Mouse (Mus musculus): ENCODE measurements around the gene Pcbp4. TPM values are rescaled to one million over a fixed set of nuclear protein-coding genes. Genes with fewer than 3 reads are reported as not detected.

The Pcbp4 gene
- polyA plus RNA-seq, 1 experiment from 2014 or later: 32.6 TPM

DNA sequence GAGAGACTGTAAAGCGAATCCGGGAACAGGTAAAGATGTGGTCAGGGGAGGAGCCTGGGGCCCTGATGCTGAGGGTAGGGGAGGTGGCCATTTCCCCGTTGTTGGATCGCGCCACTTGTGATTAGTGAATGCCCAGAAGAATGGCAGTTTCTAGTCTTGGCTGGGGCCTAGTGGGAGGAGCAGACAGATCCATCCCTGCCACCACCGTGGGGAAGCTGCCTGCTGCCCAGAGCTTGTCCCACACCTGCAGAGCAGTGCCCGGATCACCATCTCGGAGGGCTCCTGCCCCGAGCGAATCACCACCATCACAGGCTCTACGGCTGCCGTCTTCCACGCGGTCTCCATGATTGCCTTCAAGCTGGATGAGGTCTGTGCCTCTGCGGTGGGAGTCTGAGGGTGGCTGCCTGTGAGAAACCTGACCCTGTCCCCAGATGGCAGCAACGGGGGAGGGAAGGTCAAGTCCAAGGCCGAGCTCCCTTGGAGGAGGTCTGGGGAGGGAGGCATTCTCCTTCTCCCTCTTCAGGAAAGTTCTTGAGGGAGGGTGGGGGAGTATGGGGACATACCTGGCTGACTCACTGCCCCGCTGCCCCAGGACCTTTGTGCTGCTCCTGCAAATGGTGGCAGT is 7.4 kb downstream of the Pcbp4 start:
- Histone ChIP-seq H3K9me3 (ENCODE audit: control insufficient read depth, low read length) (no peaks in the 10 kb centered on the region), H3K4me2 (ENCODE audit: low read depth, low read length) (no peak overlapping the region), H3K4me3 (ENCODE audit: low read length) (no peak overlapping the region), H3K4me1 (ENCODE audit: control insufficient read depth, insufficient read depth, low read length) (peaks cover 33% of the 10 kb centered on the region), H3K27me3 (replicated peaks; ENCODE audit: control insufficient read depth, insufficient read depth, low read length) (peaks cover 15% of the 10 kb centered on the region), H3K36me3 (ENCODE audit: control insufficient read depth, insufficient read depth, low read length) (no peaks in the 10 kb centered on the region), H3K27ac (ENCODE audit: low read length) (no peak overlapping the region), H3K9ac (ENCODE audit: low read depth, low read length) (no peak overlapping the region)
- WGBS: 79% methylated on average over 18 of the region's 18 CpGs
- no peak for ATAC-seq

DNA sequence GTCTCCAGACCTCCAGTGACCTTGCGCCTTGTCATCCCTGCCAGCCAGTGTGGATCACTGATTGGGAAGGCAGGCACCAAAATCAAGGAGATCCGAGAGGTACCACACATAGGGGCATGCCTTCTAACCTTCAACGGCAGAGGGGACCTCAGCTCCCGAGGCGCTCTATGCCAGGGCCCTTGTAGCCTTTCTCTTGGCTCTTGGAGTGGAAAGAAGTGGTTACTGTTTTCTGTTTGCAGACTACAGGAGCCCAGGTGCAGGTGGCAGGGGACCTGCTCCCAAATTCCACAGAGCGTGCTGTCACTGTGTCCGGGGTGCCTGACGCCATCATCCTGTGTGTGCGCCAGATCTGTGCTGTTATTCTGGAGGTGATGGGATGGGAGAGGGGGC is 7.9 kb downstream of the Pcbp4 start:
- H3K36me3 ChIP-seq (ENCODE audit: control insufficient read depth, insufficient read depth, low read length): no peaks in the 10 kb centered on the region
- WGBS: 89% methylated on average over 9 of the region's 9 CpGs
- peaks cover 30% of the 10 kb centered on the region for H3K4me1 ChIP-seq (ENCODE audit: control insufficient read depth, insufficient read depth, low read length)
- H3K4me3 ChIP-seq (ENCODE audit: low read length): no peak overlapping the region
- peaks cover 20% of the 10 kb centered on the region for H3K27me3 ChIP-seq (replicated peaks; ENCODE audit: control insufficient read depth, insufficient read depth, low read length)
- H3K9ac ChIP-seq (ENCODE audit: low read depth, low read length): no peak overlapping the region
- no peaks in the 10 kb centered on the region for H3K9me3 ChIP-seq (ENCODE audit: control insufficient read depth, low read length)
- H3K4me2 ChIP-seq (ENCODE audit: low read depth, low read length): no peak overlapping the region
- H3K27ac ChIP-seq (ENCODE audit: low read length): no peak overlapping the region
- no peak for ATAC-seq

DNA sequence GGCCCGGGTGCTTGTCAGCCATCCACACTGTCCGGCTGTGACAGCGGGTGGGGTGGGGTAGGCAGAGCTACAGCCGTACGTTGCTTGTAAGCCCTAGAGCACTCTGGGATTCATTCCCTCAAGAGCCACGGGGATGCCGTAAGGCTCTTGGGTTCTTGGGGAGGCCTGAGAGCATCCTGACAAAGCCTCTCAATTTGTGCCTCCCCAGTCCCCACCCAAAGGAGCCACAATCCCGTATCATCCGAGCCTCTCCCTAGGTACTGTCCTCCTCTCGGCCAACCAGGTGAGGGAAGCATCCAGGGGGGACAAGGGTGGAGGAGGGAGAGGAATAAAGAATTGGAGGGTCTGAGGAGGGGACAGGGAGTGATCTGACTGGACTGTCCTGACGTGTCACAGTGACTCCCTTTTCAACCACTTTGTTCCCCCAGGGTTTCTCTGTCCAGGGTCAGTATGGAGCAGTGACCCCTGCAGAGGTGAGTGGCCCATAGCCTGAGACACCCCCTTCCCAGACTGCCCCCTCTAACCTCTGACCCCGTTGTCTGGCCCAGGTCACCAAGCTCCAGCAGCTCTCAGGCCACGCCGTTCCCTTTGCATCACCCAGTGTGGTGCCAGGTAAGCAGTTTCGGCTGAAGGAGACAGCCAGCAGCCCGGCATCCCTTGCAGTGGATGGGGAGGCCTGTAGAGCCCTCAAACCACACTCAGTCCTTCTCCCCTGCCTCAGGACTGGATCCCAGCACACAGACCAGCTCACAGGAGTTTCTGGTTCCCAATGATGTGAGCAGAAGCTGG is 8.7 kb downstream of the Pcbp4 start:
- no peak overlapping the region for H3K9ac ChIP-seq (ENCODE audit: low read depth, low read length)
- H3K36me3 ChIP-seq (ENCODE audit: control insufficient read depth, insufficient read depth, low read length): no peaks in the 10 kb centered on the region
- H3K27ac ChIP-seq (ENCODE audit: low read length): no peak overlapping the region
- H3K4me3 ChIP-seq (ENCODE audit: low read length): no peak overlapping the region
- H3K4me1 ChIP-seq (ENCODE audit: control insufficient read depth, insufficient read depth, low read length): peaks cover 22% of the 10 kb centered on the region
- H3K4me2 ChIP-seq (ENCODE audit: low read depth, low read length): no peak overlapping the region
- H3K9me3 ChIP-seq (ENCODE audit: control insufficient read depth, low read length): no peaks in the 10 kb centered on the region
- WGBS: 88% methylated on average over 16 of the region's 16 CpGs
- peaks cover 21% of the 10 kb centered on the region for H3K27me3 ChIP-seq (replicated peaks; ENCODE audit: control insufficient read depth, insufficient read depth, low read length)
- ATAC-seq: no peak

DNA sequence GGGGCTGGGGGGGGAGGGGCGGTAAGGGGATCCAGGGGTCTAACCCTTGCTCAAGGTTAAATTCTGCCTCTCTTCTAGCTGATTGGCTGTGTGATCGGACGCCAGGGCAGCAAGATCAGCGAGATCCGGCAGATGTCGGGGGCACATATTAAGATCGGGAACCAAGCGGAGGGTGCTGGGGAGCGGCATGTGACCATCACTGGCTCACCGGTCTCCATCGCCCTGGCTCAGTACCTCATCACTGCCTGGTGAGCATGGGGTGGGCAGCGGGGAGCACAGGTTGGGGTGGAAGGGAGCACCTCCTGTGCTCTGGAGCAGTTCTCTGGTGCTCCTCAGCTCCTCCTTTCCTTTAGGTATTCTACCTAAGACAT is 9.3 kb downstream of the Pcbp4 start:
- Histone ChIP-seq H3K4me1 (ENCODE audit: control insufficient read depth, insufficient read depth, low read length) (peaks cover 16% of the 10 kb centered on the region), H3K27ac (ENCODE audit: low read length) (no peak overlapping the region), H3K4me3 (ENCODE audit: low read length) (no peak overlapping the region), H3K27me3 (replicated peaks; ENCODE audit: control insufficient read depth, insufficient read depth, low read length) (peaks cover 21% of the 10 kb centered on the region), H3K9me3 (ENCODE audit: control insufficient read depth, low read length) (no peaks in the 10 kb centered on the region), H3K4me2 (ENCODE audit: low read depth, low read length) (no peak overlapping the region), H3K36me3 (ENCODE audit: control insufficient read depth, insufficient read depth, low read length) (no peaks in the 10 kb centered on the region), H3K9ac (ENCODE audit: low read depth, low read length) (no peak overlapping the region)
- 94% methylated on average over 12 of the region's 12 CpGs for WGBS
- ATAC-seq: no peak

DNA sequence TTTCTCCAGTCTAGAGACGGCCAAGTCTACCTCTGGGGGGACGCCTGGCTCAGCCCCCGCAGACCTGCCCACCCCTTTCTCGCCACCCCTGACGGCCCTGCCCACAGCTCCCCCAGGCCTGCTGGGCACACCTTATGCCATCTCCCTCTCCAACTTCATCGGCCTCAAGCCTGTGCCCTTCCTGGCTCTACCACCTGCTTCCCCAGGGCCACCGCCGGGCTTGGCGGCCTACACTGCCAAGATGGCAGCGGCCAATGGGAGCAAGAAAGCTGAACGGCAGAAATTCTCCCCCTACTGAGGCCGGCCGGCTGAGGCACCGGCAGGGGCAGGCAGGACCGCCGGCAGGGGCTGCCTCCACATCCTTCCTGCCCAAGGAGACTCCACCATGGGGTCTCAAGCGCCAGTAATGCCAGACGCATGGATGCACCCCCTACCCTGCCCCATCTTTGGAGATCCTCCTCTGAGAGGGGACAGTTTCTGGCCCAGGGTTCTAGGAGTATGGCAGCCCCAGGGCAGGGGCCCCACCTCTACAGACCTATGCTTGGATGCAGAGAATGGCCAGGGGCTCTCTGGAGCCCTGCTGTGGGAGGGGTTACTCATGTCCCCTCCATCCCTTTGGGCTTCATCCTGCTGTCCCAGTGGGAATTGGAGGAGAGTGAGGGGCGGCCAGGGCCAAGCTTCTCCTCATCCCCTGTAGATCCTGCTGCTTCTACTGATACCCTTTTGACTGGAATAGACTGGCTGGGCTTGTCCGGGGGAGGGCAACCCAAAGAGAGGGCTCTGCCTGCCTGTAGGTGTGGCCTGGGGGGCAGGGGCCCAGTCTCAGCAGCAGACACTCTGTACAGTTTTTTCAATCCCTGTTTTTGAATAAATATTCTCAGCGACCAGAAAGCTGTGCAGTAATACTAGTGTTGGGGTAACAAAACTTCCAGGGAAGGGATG is 10.3 kb downstream of the Pcbp4 start:
- H3K4me3 ChIP-seq (ENCODE audit: low read length): no peak overlapping the region
- H3K27me3 ChIP-seq (replicated peaks; ENCODE audit: control insufficient read depth, insufficient read depth, low read length): peaks cover 21% of the 10 kb centered on the region
- no peak overlapping the region for H3K9ac ChIP-seq (ENCODE audit: low read depth, low read length)
- H3K27ac ChIP-seq (ENCODE audit: low read length): no peak overlapping the region
- H3K9me3 ChIP-seq (ENCODE audit: control insufficient read depth, low read length): no peaks in the 10 kb centered on the region
- H3K4me2 ChIP-seq (ENCODE audit: low read depth, low read length): no peak overlapping the region
- no peak for ATAC-seq
- H3K4me1 ChIP-seq (ENCODE audit: control insufficient read depth, insufficient read depth, low read length): peaks cover 15% of the 10 kb centered on the region
- 85% methylated on average over 21 of the region's 21 CpGs for WGBS
- H3K36me3 ChIP-seq (ENCODE audit: control insufficient read depth, insufficient read depth, low read length): no peaks in the 10 kb centered on the region

DNA sequence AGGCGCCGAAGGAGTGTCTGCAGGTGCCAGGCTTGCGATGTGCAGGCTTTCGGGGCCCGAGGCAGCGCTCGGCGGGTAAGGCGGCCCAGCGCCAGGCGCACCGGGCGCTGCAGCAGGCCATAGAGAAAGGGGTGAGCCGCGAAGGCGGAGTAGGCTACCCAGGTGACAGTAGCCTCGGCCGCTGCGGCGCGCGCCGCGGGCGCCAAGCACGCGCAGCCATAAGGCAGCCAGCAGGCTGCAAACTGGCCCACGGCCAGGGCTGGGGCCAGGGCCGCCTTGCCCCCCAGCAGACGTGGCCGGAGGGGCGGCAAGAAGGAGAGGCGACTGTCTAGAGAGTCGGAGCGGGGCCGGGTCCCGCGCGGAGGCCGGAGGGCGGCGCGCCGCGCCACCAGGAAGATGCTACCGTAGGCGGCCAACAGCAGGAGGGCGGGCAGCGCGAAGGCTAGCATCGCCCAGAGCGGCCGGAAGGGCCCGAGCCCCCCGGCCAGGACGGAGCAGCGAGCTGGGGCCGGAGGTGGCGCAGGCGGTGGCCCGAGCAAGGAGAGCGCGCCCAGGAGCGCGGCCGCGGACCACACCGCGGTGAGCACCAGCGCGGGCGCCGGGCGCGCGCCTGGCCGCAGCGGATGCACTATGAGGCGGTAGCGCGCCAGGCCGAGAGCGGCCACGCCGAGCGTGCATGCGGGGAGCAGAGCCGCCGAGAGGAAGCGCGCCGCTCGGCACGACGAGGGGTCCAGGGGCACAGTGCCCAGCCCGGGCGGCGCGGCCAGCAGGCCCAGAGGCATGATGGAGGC is 11.9 kb downstream of the Pcbp4 start:
- Histone ChIP-seq H3K4me1 (ENCODE audit: control insufficient read depth, insufficient read depth, low read length) (peaks cover 15% of the 10 kb centered on the region), H3K27ac (ENCODE audit: low read length) (no peak overlapping the region; the same call in 1 of the 2 replicates), H3K36me3 (ENCODE audit: control insufficient read depth, insufficient read depth, low read length) (no peaks in the 10 kb centered on the region), H3K9ac (ENCODE audit: low read depth, low read length) (peak overlapping the region; percentile 72), H3K27me3 (replicated peaks; ENCODE audit: control insufficient read depth, insufficient read depth, low read length) (peaks cover 21% of the 10 kb centered on the region), H3K4me3 (ENCODE audit: low read length) (peak overlapping the region; percentile 67), H3K9me3 (ENCODE audit: control insufficient read depth, low read length) (no peaks in the 10 kb centered on the region), H3K4me2 (ENCODE audit: low read depth, low read length) (peak overlapping the region; percentile 98)
- WGBS: 2% methylated on average over 97 of the region's 99 CpGs
- ATAC-seq: peak; percentile 65

DNA sequence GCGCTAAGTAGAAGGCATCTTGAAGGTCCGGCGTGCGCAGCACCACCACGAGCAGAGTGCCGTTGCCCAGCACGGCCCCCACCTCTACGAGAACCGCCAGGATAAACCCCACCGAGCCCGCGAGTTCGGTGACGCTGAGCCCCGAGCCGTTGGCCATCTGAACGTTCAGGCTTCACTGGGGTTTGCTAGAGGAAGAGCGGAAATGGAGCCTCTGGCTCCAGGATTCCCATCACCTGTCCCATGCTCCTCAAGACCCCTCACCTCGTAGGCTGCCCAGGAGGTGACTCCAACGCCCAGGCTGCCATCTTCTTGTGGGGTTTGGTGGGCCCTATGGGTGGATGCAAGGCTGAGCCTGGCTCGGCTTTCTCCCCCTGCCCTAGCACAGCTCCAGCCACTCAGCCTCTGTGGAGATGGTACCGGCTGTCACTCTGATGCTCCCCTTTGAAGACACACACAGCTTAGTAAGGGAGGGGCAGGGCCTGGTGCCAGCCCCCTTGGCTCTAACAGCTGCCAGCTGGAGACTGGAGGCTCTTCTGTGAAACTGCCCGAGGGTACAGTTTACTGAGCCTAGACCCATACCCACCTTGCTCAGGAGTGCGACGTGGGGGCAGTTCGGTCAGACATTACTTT is 12.6 kb downstream of the Pcbp4 start, which contains the start of gene Gpr62:
TSS of gene Gpr62 (minus strand) at position 368 of the 630 bp plus-strand sequence.
- H3K9ac ChIP-seq (ENCODE audit: low read depth, low read length): peak within 1 kb of the TSS; percentile 72
- H3K9me3 ChIP-seq (ENCODE audit: control insufficient read depth, low read length): no peaks in the 10 kb centered on the region
- H3K4me3 ChIP-seq (ENCODE audit: low read length): peak within 1 kb of the TSS; percentile 67
- H3K27me3 ChIP-seq (replicated peaks; ENCODE audit: control insufficient read depth, insufficient read depth, low read length): peaks cover 21% of the 10 kb centered on the region
- peak within 1 kb of the TSS; percentile 98 for H3K4me2 ChIP-seq (ENCODE audit: low read depth, low read length)
- ATAC-seq: no peak
- peaks cover 15% of the 10 kb centered on the region for H3K4me1 ChIP-seq (ENCODE audit: control insufficient read depth, insufficient read depth, low read length)
- H3K36me3 ChIP-seq (ENCODE audit: control insufficient read depth, insufficient read depth, low read length): no peaks in the 10 kb centered on the region
- H3K27ac ChIP-seq (ENCODE audit: low read length): no peak within 1 kb of the TSS; the same call in 1 of the 2 replicates
- WGBS: 32% methylated on average over 26 of the region's 26 CpGs

DNA sequence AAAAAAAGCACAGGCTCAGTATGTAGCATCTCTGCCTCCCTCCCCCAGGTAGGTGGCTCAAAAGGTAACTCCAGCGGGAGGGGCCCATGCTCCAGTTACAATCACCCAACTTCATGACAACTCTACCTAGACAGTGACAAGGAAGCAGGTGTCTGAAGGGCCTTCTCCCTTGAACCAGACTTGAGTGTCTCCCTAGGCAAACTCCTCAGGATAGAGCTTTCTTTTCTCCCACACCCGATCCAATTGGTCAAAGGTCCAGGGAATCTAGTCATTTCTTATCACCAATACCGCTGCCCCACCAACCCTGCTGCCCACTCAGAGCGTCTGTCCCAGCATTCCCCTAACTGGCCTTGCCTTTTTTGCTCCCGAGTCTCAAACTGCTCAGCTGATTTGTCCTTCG is 13.6 kb downstream of the Pcbp4 start:
- Histone ChIP-seq H3K4me2 (ENCODE audit: low read depth, low read length) (no peak overlapping the region), H3K36me3 (ENCODE audit: control insufficient read depth, insufficient read depth, low read length) (no peaks in the 10 kb centered on the region), H3K4me3 (ENCODE audit: low read length) (no peak overlapping the region), H3K9me3 (ENCODE audit: control insufficient read depth, low read length) (no peaks in the 10 kb centered on the region), H3K4me1 (ENCODE audit: control insufficient read depth, insufficient read depth, low read length) (peaks cover 18% of the 10 kb centered on the region), H3K9ac (ENCODE audit: low read depth, low read length) (no peak overlapping the region), H3K27me3 (replicated peaks; ENCODE audit: control insufficient read depth, insufficient read depth, low read length) (peaks cover 21% of the 10 kb centered on the region), H3K27ac (ENCODE audit: low read length) (no peak overlapping the region)
- ATAC-seq: no peak
- 81% methylated on average over 6 of the region's 6 CpGs for WGBS

Data from intestine, embryonic 16.5 days (tissue).